In the genomic region with DNA sequence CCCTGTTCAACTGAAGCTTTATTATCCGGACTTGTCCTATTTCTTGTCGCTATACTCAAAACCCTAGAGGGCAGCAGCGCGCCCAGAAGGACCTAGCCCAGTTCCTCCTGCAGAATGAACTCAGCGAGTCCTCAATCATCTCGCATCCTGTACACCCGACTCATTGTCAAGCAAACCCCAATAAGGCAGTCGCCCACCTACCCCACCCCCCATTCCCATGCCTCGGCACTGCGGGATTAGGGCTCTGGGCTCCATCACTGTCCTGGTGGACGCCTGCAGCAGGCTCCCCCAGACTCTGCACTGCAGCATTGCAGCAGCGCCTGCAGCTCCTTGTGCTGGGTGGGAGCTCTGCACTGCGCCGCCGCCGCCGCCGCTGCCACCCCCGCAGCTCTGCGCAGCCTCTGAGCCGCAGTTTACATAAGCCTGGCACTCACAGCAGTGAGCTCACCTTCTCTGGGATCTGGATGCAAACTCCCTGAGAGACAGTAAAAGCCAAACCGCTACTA, we compare ENCODE assay signal across 8 mouse cellular contexts. TPM values are rescaled to one million over a fixed set of nuclear protein-coding genes. Genes with fewer than 3 reads are reported as not detected.
DNase-seq lines count a peak whose midpoint lies in the region; ATAC-seq and TF ChIP-seq lines count a peak whose summit lies in the region.

No protein-coding gene starts in this region.

- peak overlapping the region; percentile 91 for H3K27ac ChIP-seq in hindbrain, postnatal 0 days
- peak overlapping the region; percentile 98 for H3K27ac ChIP-seq in left cerebral cortex, adult 2 months

- H3K36me3 ChIP-seq in hindbrain, postnatal 0 days (ENCODE audit: insufficient read depth, low read length), result no peaks in the 10 kb centered on the region

- peak; percentile 69 for TF ChIP-seq CTCF in hindbrain, postnatal 0 days (IDR thresholded peaks at IDR 0.05; ENCODE audit: low read depth)
- peak; percentile 65 for TF ChIP-seq CTCF in left cerebral cortex, adult 2 months (IDR thresholded peaks at IDR 0.05)

- H3K9ac ChIP-seq in hindbrain, postnatal 0 days (replicated peaks; ENCODE audit: low read length), result peak overlapping the region; percentile 65

- peaks cover 4% of the 10 kb centered on the region; the same call in 1 of the 2 replicates for H3K4me1 ChIP-seq in hindbrain, postnatal 0 days (ENCODE audit: insufficient read depth, low read length)

- under 1% methylated on average over 22 of the region's 22 CpGs for WGBS in hindbrain, postnatal 0 days

- H3K27me3 ChIP-seq in hindbrain, postnatal 0 days (ENCODE audit: insufficient read depth, low read length), result no peaks in the 10 kb centered on the region

- intact Hi-C loops in left cerebral cortex, adult 2 months (cut with DNase I), result loop anchor here (1.0 to 10.0 kb wide), 9 partner anchors 27 to 440 kb away; a partner anchor contains a TSS

- H3K4me3 ChIP-seq in hindbrain, postnatal 0 days (ENCODE audit: low read length), result peak overlapping the region; percentile 42
- peak overlapping the region; percentile 56 for H3K4me3 ChIP-seq in left cerebral cortex, adult 2 months

- H3K9me3 ChIP-seq in hindbrain, postnatal 0 days (ENCODE audit: low read length), result no peaks in the 10 kb centered on the region

- peak; percentile 36 for DNase-seq in WW6 (ENCODE audit: low read depth, low spot score)
- DNase-seq in cerebellum, postnatal 36 days, result peak; percentile 88 to 93
- peak; percentile 54 to 63 for DNase-seq in gastrocnemius, adult 8-10 months (ENCODE audit: low spot score in 2 of 2)
- peak; percentile 90 for DNase-seq in hindbrain, postnatal 0 days (ENCODE audit: low spot score)
- DNase-seq in left cerebral cortex, adult 2 months (ENCODE audit: extremely low spot score in 1 of 2, low spot score in 2 of 2), result peak; percentile 84 to 86
- DNase-seq in right cerebral cortex, postnatal 14 days, result peak; percentile 80
- DNase-seq in urinary bladder, postnatal 25 days (ENCODE audit: low spot score), result peak; percentile 65

- H3K4me2 ChIP-seq in hindbrain, postnatal 0 days (ENCODE audit: low read depth, low read length), result peak overlapping the region; percentile 78

- ATAC-seq in hindbrain, postnatal 0 days, result peak; percentile 96
- ATAC-seq in megakaryocyte, adult 5-6 weeks (ENCODE audit: poor library complexity, severe bottlenecking), result peak; percentile 93

RNA-seq across cellular contexts. Expression of a gene that starts 36.4 kb away (rescaled TPM):
- total RNA-seq in gastrocnemius, adult 8-10 months (2022), result not detected
- not detected in 2 replicates for total RNA-seq in hindbrain, postnatal 0 days (2014; rRNA removed)
- not detected in 2 replicates for polyA plus RNA-seq in hindbrain, postnatal 0 days (2015; fragmentation: Nextera tagmentation; extraction: Ambion mirVana)
- not detected for total RNA-seq in left cerebral cortex, adult 2 months (2021)
- 4.5 and 12.4 TPM in 2 replicates for total RNA-seq in megakaryocyte, adult 5-6 weeks (2015)
- 13.4 and 13.8 TPM in 2 replicates for total RNA-seq in megakaryocyte, adult 5-6 weeks (2017)

Comparison
In these comparisons a context has a peak if more than half of its experiments do, and no peak if none do; other contexts are left out.
1. Peak in every context shown above with its lines: DNase-seq, ATAC-seq, H3K4me3 ChIP-seq and H3K27ac ChIP-seq.
2. DNase-seq: peak in every context shown above with its lines; median percentile 90 in cerebellum, postnatal 36 days; 90 in hindbrain, postnatal 0 days; 85 in left cerebral cortex, adult 2 months; 80 in right cerebral cortex, postnatal 14 days; 65 in urinary bladder, postnatal 25 days; 58 in gastrocnemius, adult 8-10 months; 36 in WW6.